Comparison of ENCODE assay signal across 17 mouse cellular contexts in the genomic region with DNA sequence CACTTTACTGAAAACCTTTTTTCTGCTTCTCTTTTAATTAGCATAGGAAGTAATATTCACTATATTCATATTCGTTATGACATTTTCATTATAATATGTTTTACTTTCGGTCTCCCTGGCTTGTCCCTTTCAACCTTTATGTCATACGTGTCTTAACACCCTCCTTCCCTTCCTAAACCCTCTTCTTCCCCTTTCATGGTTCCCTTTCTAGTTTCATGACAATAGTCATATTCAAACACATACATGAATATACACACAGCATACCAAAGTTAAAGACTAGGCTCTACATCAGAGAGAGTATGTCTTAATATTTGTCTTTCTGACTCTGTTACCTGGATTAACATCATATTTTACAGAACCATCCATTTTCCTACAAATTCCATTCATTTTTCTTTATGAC.
"Had no signal": no experiment of that assay in that cellular context is flagged by ENCODE, and none has a peak within 500 bp of the region (broad histone marks: within the 10 kb centered on the region; RNA-seq: fewer than 3 reads in every experiment).

No protein-coding gene starts in this region.

- H3K4me2 ChIP-seq: intestine, embryonic 15.5 days; limb, embryonic 12.5 days; midbrain, embryonic 11.5 days; midbrain, embryonic 15.5 days; neural tube, embryonic 13.5 days; stomach, embryonic 15.5 days had no signal

- H3K36me3 ChIP-seq: intestine, embryonic 15.5 days; limb, embryonic 12.5 days; midbrain, embryonic 15.5 days; neural tube, embryonic 13.5 days; stomach, embryonic 15.5 days had no signal

- H3K27ac ChIP-seq: hindbrain, postnatal 0 days; intestine, embryonic 15.5 days; limb, embryonic 12.5 days; midbrain, embryonic 15.5 days; neural tube, embryonic 13.5 days; stomach, embryonic 15.5 days had no signal

- DNase-seq: kidney, adult 2 months; kidney, postnatal 25 days; layer of hippocampus, adult 9-11 months; layer of hippocampus, postnatal 36 days; lung, adult 2 months; right cerebral cortex, adult 18-20 months; right cerebral cortex, postnatal 25 days; thymus, adult 2 months; thymus, postnatal 36 days had no signal

- H3K9ac ChIP-seq: intestine, embryonic 15.5 days; limb, embryonic 12.5 days; midbrain, embryonic 15.5 days; neural tube, embryonic 13.5 days; stomach, embryonic 15.5 days had no signal

- H3K9me3 ChIP-seq: intestine, embryonic 15.5 days; limb, embryonic 12.5 days; megakaryocyte, embryonic 14.5 days; midbrain, embryonic 15.5 days; neural tube, embryonic 13.5 days; stomach, embryonic 15.5 days had no signal

- H3K4me1 ChIP-seq: intestine, embryonic 15.5 days; limb, embryonic 12.5 days; midbrain, embryonic 15.5 days; neural tube, embryonic 13.5 days; stomach, embryonic 15.5 days had no signal

- H3K27me3 ChIP-seq: intestine, embryonic 15.5 days; limb, embryonic 12.5 days; megakaryocyte, embryonic 14.5 days; midbrain, embryonic 15.5 days; neural tube, embryonic 13.5 days; stomach, embryonic 15.5 days had no signal

- H3K4me3 ChIP-seq: intestine, embryonic 15.5 days; limb, embryonic 12.5 days; midbrain, embryonic 15.5 days; neural tube, embryonic 13.5 days; stomach, embryonic 15.5 days had no signal

- ATAC-seq: hindbrain, postnatal 0 days; midbrain, embryonic 15.5 days had no signal
